Mouse (Mus musculus) ES-CJ7 (cell line): Measurements from ENCODE around the gene Tgfbr3.
"Not testable (repeated sequence)": the region's sequence is repeated elsewhere in the genome, so short reads cannot be mapped to it uniquely, and the experiment has no call there.

ENCODE experiments used
- DNase-seq: peaks from one replicate; pipeline ENCODE4 v3.0.0; 2011; ENCODE audit warnings: low read depth, low spot score

The Tgfbr3 gene

DNA sequence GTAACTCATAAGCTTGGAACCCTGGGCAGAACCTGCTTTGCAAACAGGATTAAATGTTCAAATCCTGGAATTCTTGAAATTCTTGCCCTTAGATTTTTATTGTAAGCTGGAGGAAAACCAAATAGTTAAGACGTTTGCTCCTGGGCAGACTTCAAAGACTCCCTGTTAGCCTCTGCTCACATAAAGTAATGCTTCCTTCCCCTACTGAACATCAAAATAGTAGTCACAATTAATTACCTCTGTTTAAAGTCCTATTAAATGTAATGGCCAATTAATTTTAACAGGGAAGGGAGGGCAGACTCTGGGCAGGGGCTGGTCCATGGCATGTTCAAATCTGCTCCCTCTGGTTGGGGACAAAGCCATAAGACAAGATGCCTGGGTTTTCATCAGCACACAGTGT is 49.2 kb downstream of the Tgfbr3 start:
- DNase-seq = no peak

DNA sequence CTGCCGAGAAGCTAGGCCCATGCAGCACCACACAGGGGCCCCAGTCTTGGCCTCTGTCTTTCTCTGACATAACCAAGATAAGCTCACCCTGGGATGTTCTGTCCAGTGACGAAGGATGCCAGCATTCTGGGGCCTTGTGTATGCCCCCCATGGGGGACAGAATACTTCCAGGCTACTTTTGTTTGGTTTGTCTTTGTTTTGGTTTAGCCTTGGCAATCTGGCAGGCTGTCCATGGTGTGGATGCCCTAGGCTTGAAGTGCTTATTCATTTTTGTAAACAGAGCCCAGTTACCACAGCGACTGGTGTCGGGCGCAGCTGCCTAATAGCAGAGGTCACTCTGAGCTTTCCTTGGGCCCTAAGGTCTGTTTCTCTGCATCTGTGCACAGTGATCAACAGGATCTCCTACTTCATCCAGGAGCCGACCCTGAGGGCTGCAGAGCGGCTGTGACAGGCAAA is 51.4 kb downstream of the Tgfbr3 start:
- DNase-seq = no peak

DNA sequence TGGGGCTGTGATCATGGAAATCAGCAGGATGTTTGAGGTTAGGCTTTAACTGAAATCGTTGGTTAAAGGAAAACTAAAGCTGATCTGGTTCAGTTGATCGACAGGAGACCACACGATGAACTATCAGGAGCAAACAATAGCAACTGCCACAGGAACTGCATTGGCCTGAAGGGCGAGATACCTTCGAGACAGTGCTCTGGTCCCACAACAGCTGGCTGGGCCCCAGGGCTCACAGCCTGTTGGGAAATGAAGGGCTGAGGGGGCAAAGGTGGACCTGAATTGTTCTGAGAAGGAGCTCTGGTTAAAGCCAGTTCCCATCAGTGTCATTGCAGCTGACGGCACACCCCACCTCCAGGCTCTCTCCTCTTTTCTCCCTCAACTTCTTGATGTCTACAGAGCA is 52.5 kb downstream of the Tgfbr3 start:
- no peak for DNase-seq

DNA sequence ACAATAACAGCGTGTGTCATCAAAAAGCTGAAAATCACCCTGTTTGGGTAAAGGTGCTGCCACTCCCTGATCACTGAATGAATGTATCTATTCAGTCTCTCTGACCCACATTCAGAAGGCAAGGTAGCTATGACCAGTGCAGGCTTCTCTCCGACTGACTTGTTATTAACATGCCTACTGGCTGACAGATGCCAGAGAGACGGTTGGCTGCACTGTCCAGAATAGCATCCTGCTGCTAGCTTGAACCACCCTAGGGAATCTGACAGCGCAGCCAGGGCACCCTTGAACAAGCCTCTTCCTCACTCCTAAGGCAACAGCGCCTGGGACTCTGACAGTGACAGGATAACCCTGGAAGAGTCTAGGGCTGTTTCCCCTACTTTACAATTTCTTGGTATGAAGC is 53.4 kb downstream of the Tgfbr3 start:
- DNase-seq = no peak

DNA sequence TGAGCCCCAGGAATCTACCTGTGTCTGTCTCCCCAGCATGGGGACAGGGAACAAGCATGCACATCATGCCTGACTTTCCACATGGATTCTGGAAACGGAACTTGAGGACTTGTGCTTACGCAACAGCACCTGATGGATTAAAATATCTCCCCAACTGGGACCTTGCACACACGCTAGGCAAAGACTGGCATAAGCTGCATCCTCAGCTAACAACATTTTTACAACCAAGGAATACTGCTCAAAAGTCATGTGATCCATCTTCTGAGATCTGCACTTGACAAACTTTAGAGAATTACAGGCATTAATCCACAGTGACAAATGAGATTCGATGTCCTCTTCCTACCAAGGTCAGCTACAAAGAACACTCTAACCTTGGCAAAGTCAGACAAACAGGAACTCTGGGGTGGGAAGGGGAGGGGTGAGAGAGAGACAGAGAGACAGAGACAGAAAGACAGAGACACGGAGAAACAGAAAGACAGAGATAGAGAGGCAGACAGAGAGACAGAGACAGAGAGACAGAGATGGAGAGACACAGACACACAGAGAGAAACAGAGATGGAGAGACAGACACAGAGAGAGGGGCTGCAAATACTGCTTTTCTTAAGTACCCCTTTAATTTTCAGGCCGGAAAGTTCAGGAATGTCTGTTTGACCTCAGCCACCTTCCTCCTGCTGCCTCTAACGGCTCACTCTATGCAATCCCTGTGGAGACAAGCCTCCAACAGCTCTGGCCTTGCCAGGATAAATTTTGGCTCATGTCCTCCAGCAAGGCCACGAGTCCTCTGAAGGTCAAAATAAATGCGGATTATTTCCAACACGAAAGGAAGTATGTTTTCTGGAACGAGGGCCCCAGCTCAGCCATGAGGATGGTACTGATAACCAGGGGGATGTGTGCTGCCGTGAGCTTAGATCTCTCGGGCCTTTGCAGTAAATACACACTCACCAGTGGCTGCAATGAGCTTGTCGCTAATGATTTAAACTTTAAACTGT is 55.8 kb downstream of the Tgfbr3 start:
- DNase-seq = no peak

DNA sequence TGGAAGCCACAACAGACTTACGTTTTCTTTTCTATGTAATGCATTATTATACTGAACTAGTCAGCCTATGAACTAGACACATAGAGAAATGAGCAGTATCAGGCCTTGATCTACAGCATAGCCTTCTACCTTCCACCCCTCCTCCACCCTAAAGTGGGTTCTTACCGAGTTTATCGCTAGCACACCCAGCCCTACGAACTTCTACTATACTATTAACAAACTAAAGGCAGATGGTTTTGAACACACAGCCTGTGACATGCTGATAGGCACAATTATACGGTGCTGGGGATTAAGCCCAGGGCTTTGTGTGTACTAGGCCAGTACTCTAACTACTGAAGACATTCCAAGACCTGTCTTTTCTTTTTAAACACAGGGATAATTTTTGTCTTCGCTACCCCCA is 59.2 kb downstream of the Tgfbr3 start:
- no peak for DNase-seq

DNA sequence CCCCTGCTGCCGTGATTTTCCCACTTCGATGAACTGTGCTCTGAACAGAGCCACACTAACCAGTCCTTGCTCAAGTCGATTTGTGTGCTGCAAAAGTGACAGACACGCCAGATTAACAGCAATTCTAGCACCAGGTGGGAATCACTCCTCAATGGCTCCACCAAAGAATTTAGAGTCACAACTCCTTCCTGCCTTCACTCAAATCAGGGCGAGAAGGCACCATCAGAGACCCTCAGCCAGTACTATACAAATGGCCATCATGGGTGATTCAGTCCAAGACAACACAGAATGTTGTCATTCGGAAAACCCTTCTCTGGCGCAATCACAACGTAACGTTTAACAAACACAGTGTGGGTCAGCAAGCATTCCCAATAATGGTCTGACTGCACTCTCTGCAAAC is 60.4 kb downstream of the Tgfbr3 start:
- DNase-seq = no peak

DNA sequence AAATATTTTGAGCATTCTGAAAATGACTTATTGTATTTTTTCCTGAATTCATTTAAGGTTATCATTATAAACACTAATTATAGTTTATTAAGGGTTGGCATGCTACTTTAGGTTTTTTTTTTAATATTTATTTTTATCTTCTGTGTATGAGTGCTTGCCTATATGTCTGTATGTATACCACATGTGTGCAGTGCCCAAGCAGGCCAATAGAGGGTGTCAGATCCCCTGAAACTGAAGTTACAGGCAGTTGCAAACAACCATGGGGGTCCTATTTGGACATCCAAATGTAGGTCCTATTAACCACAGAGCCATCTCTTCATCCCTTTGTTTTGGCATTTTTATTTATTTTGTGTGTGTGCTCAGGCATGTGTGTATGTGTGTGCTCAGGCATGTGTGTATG is 61.8 kb downstream of the Tgfbr3 start:
- DNase-seq = no peak

DNA sequence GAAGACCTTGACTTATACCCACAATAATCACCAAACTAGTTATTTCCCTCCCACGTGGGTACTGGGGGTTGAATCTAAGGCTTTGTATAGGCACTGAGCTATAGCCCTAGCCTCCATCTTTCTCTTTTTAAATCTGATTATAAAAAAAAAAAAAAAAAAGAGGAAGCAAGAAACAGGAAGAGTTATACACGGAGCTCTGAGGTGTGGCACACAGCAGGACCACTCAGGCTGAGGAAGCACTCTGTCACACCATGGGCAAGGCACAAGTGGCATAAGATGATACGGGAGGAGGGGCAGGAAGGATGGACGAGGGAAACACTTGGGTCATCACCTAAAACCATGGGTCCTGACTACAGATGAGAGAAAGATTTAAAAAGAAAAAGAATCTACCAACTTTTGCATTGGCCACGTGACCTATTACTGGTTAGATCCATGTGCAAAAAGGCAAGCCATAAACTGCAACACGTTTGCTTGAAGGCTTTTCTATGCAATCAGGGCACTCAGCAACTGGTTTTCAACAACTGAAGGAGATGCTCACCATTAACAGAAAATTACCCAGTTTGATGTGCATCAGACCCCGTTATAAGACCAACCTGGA is 64.5 kb downstream of the Tgfbr3 start:
- no peak for DNase-seq

DNA sequence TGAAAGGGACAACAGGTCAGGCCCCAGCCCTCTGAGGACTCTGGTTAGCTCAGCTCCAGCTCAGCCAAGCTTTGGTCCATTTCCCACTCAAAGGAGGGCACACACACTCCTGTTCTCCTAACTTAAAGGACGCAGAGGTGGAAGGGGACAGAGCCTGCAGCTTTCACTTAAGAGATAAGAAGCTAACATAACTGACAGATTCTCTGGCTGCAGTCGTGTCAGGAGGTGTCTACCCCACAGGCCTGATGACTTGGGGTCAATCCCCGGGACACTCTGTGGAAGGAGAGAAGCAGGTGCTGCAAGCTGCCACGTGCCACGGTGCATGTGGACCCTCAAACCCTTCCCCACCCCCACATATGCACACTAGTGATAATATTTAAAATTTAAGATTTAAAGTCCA is 65.3 kb downstream of the Tgfbr3 start:
- DNase-seq = no peak

DNA sequence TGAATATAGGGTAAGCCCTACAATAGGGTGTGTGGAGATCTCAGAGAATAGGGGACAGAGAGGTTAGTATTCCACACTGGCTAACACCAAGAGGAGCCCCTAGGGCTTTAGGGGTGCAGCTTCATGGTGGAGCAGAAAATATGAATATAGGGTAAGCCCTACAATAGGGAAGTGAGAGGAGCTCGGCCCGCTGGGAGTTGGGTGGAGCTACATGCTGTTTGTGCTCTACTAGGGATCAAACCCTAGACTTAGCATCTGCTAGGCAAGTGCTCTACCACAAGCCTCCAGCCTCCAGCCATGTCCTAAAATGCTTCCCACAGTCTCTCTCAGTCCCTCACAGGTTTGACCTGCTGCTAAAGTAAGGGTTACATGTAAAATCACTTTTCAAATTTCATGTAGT is 65.9 kb downstream of the Tgfbr3 start:
- DNase-seq = not testable (repeated sequence)

DNA sequence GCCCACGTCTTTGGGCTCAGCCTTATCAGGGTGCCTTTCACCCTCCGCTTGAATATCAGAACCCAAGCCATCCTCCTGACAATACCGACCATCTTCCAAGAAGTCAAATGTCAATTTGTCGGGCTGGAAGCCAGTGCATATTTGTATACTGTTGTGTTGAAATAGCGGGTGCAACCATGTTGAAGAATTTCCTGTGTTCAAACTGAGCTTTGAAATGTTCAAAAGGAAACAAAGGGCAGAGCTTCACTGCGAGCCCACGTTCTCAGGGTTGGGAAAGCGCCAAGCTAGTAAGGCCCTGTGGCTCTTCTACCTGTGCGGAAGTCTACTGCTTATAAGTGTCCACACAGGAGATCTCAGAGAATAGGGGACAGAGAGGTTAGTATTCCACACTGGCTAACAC is 66.4 kb downstream of the Tgfbr3 start:
- no peak for DNase-seq

DNA sequence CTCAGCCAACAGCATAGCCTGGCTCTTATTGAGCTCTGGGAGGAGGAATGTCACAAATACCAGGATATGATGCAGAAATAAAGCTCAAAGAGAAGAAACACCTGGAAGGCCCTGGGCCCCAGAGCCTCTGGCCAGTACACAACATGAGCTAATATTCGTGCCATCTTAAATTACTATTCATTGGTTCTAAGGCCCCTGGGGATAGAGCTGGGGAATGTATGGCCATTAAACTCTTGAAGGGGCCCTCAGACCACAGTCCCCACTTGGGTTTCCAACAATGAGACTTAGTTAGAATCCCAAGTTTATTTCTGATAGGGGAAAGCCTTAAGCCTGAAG is 66.8 kb downstream of the Tgfbr3 start:
- no peak for DNase-seq

DNA sequence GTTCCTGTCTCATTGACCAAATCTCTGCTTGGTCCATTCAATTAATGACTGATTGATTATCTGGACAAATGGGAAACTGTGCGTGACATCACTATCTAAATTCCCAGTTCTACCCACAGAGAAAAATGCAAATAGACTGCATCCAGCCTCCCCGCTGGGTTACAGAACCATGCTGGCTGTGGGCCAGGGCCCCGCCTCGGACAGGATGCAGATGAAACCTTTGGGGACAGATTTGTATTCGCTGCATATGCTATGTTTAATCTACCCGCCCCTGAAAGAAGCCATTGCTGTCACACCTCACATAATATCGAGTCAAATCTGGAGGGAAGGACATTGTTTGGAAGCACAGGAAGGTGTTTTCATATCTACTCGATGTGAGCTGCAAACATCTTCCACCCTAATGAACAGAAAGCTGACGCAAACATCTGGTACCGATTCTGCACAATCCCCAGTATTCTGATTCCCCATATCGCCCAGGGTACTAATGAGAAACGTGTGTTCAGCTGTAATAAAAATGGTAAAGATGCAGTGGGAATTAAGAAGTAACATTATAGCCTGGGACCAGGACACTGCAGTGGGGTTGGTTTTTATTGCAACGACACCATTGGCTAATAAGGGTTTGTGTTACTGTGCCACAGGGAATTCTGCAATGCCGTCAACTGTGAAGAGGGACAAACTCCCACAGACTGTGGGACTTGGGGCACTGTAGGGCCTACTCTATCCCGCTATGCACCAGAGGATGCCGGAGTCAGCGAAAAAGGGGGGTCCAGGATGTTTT is 67.3 kb downstream of the Tgfbr3 start:
- no peak for DNase-seq

DNA sequence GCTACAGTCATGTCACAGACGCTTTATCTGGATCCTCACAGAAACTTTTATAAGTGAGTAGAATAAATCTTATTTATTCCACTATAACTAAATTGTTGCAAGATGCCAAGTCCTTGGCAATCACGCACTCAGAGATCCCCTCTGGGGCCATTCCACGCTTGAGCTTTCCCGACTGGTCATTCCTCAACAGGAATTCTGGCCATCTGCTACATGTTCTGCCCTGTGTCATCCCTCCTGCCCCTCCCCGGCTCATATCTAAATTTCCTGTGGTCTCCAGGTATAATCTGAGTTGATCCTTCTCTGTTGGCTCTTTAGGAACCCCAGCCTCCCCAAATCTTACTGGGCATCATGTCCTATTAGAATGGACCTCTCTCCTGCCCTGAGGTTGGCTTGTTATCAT is 68.5 kb downstream of the Tgfbr3 start:
- DNase-seq = no peak

DNA sequence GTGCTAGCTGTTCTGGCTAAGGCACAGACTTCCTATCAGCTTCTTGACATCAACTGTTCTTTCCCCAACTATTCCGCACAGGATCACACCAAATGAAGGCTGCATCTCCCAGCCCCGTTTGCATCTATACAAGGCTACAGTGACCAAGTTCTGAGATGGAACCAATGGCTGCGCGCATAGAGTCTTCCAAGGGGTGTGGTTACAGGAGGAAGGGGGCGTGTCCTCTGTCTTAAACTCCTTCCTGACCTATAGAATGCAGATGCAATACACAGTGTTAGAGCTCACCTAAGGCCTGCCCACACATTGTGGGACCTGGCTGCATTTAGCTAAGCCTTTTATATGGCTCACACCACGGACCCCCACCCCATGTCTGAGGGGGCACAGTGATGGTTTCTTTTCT is 69.5 kb downstream of the Tgfbr3 start:
- peak; percentile 42 for DNase-seq

DNA sequence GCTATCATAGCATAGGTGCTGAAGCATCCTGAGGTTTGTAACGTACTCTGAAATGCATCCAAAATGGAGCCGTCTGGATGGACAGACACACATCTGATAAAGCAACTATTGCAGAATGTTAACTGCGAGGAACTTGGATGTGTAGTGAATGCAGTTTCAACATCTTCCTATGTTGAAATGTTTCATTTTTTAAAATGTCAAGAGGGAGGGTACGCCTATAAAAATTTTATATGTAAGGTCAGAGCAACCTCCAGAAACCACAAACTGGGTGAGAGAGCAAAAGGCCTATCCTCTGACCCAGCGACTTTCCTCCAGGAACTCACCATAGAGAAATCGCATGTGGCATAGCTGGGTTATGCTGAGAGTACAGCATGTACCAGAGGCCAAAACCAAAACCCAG is 70.1 kb downstream of the Tgfbr3 start:
- no peak for DNase-seq

DNA sequence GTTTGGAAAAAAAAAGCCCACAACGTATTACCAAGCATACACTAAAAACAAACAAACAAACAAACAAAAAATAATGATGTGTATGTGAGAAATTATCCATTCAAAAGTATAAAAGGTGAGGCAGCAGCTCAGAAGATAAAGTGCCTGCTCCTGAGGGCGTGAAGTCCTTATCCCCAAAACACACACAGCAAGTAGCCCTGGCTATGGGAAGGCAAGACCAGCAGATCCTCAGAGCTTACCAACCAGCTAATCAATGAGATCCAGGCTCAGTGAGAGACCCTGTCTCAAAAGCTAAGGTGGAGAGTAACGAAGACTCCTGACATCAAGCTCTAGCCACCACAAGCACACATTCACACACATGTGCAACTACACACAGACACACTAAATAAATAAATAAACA is 70.8 kb downstream of the Tgfbr3 start:
- DNase-seq = no peak

DNA sequence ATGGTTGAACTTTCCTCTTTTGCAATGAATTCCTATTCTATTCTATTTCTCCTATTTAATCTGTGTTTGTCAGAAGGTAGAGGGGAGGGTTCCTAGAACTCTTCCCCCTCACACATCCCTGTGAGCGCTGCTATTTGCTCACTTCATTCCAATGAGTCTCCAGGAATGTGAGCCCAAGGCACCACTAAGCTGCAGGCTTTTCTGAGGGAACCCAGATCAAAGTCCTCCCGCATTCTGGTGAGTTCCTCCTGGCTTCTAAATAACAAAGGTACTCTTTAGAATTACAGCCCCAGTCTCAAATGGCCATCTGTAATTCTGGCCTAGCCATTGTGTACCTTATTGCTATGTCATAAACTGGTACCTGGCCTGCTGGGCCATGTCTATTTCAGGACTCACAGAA is 72.3 kb downstream of the Tgfbr3 start:
- peak; percentile 25 for DNase-seq

DNA sequence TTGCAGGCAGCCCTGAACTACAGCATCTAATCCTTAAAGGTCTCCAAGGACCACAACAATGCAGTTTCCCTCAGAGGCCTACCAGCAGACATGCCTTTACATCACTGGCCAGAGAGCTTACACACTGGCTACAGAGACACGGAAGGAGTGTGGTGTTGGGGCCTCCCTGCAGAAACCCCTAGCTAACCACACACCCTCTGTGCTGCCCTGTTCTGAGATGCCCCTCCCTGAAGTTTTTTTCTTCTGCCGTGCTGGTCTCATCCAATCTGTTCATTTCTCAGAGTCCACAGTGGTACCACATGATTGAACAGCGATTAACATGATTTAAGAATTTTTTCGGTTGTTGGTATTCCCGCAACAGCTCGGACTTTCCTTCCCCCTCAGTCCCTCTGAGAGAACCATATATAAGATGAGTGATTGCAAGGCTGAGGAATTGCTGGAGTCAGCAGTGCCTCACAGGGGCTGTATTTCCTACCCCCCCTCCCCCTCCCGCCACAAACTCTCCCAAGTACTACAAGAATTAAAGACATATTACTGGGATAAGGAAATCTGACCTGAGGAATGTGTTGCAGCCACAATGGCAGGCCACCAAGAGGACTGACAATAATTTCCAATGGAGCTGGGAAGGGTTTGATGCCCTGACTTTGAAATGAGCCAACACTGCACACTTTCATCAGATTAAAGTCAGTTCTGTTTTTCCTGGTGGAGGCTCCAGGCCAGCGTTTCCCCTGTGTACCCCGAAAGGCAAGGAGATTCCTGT is 75.9 kb downstream of the Tgfbr3 start:
- no peak for DNase-seq

DNA sequence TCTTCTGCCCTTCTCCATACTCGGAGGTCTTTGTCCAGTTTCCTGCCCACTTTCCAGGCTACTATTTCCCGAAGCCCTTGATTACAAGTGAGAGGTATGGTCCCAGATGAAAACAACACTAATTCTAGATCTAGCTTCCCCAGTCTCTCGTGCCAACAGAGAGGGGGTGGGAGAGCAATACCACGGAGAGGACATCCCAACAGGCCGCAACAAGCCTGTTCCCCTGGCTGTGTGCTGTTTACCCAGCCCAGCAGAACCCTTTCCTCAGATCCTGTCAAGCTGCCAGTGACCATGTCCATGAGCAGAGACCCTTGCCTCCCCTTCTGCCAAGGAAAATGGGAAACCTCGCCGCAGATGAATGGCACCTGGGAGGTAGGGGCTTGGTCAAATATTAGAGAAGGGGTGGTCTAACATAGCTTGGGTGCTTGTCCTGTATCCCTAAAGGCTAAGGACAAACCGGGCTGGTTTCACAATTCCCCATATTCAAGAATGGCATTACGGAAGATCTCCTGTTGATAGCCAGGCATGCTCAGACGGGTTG is 77.5 kb downstream of the Tgfbr3 start:
- no peak for DNase-seq
